Mouse (Mus musculus): ENCODE results near the gene 1700016D06Rik. TPM values are rescaled to one million over a fixed set of nuclear protein-coding genes. Genes with fewer than 3 reads are reported as not detected.

The 1700016D06Rik gene
- polyA plus RNA-seq, 1 experiment from 2014 or later, result not detected

DNA sequence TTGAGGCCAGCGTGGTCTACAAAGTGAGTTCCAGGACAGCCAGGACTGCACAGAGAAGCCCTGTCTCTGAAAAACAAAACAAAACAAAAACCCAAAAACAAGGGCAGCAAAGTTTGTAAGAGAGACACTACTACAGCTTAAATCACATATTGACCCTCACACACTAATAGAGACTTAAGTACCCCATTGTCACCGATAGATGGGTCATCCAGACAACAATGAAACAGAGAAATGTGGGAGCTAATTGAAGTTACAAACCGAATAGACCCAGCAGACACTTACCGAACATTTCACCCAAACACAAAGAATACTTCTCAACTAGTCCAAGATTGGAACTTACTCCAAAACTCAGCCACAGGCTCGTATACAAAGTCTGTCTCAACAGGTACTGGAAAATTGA is 50.8 kb downstream of the 1700016D06Rik start:
- WGBS, result 96% methylated on average over 5 of the region's 5 CpGs
- no peaks in the 10 kb centered on the region for H3K36me3 ChIP-seq
- H3K9ac ChIP-seq, result no peak overlapping the region
- H3K4me3 ChIP-seq, result no peak overlapping the region
- no peak overlapping the region for H3K27ac ChIP-seq
- H3K4me1 ChIP-seq, result no peaks in the 10 kb centered on the region
- H3K4me2 ChIP-seq (replicated peaks), result no peak overlapping the region
- no peak for ATAC-seq (ENCODE audit: low FRiP score)
- H3K9me3 ChIP-seq (replicated peaks), result no peaks in the 10 kb centered on the region
- no peaks in the 10 kb centered on the region for H3K27me3 ChIP-seq

DNA sequence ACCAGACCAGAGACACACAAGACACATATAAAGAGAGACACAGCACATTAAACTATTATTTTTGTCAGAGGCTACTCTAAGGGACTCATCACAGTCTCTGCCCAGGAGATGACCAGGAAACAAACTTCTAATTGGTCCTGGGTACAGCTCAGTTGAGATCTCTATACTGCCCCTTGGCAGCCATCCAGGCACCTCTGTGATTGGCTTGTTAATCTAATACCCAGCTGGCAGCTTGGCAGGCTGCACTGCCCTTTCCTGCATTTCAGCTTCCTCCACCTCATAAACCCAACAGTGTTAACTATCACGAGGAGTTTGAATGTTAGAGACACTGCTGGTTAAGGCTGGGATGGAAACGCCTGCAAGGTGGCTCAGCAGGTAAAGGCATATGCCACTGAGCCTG is 57.7 kb downstream of the 1700016D06Rik start:
- Histone ChIP-seq H3K4me1 (no peaks in the 10 kb centered on the region), H3K4me3 (no peak overlapping the region), H3K9me3 (replicated peaks) (no peaks in the 10 kb centered on the region), H3K36me3 (peaks cover 16% of the 10 kb centered on the region; the same call in 1 of the 2 replicates), H3K27me3 (no peaks in the 10 kb centered on the region), H3K27ac (no peak overlapping the region), H3K9ac (no peak overlapping the region), H3K4me2 (replicated peaks) (no peak overlapping the region)
- no peak for ATAC-seq (ENCODE audit: low FRiP score)
- WGBS, result 78% methylated on average over 2 of the region's 2 CpGs

DNA sequence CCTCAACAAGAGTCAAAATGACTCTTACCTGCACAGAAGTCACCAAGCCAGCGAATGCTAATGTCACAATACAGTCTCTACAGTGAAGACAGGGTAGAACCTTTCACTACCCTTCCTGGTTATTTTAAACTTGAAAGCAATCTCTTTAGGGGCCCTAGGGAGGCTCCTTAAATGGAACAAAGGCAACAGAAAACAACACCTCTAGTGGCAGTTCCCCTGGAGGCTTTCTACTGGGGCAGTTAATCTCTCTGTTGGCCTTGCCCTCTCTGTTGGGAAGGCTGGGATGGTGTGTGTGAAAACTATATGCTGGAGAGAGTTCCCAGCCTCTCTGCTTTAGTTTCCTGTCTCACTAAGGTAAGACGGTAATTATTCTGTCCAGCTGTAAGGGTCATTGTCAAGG is 60.3 kb downstream of the 1700016D06Rik start:
- Histone ChIP-seq H3K27me3 (no peaks in the 10 kb centered on the region), H3K4me2 (replicated peaks) (no peak overlapping the region), H3K4me1 (peaks cover 12% of the 10 kb centered on the region; the same call in 1 of the 2 replicates), H3K9me3 (replicated peaks) (no peaks in the 10 kb centered on the region), H3K36me3 (peaks cover 16% of the 10 kb centered on the region; the same call in 1 of the 2 replicates), H3K9ac (no peak overlapping the region), H3K4me3 (no peak overlapping the region), H3K27ac (no peak overlapping the region)
- no peak for ATAC-seq (ENCODE audit: low FRiP score)
- WGBS, result 55% methylated on average over 2 of the region's 2 CpGs

DNA sequence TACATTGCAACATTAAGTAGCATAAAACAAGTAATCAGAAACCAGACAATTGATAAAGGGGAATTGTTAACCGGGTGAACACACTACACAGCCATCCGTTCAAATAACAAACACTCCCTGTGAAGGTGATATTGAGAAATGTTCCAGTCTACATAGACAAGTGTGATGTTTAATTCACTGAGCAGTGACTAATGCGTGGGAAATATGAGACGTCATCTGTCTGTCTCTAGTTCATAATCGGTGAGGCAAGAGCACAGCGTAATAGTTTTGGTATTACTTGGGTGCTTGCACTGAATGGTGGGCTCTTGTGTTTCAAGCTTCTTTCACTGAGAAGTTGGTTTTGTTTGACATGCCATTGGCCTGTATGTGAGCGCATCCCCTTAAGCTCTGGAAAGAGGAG is 63.3 kb downstream of the 1700016D06Rik start:
- H3K9ac ChIP-seq, result no peak overlapping the region
- ATAC-seq (ENCODE audit: low FRiP score), result no peak
- no peaks in the 10 kb centered on the region for H3K9me3 ChIP-seq (replicated peaks)
- no peaks in the 10 kb centered on the region for H3K27me3 ChIP-seq
- 93% methylated on average over 7 of the region's 7 CpGs for WGBS
- H3K4me2 ChIP-seq (replicated peaks), result no peak overlapping the region
- H3K4me1 ChIP-seq, result peaks cover 30% of the 10 kb centered on the region
- H3K27ac ChIP-seq, result no peak overlapping the region
- H3K4me3 ChIP-seq, result no peak overlapping the region
- H3K36me3 ChIP-seq, result peaks cover 17% of the 10 kb centered on the region

DNA sequence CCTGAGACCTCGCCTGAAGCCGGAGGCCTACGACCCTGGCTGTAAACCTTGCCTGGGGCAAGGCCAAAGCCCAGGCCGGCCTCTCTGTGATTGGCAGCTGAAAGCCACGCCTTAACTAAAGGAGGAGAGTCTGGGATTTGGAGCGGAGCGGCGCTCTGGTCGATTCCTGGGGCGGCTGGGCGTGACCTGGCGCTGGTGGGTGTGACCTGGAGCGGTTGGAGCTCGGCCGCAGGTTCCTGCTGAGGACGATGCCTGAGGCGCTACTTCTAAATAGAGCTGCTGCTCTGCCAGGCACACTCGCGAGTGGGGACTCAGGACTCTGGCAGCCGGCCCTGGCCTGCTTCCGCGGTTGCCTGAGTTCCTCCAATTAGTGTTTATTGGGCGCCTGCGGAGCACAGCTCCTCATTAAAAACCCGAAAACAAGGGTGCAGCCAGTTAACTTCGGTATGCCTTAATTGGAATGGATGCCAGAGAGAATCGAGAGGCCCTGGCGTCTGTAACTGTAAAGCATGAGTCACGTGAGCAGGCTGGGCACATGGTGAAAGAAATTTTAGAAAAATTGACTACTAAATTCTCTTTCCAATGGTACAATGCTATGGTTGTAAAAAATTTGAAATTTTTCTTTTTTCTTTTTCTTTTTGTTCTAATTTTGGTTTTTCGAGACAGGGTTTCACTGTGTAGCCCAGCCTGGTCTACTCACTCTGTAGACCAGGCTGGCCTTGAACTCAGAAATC is 64.4 kb downstream of the 1700016D06Rik start:
- H3K9ac ChIP-seq, result peak overlapping the region; percentile 96
- WGBS, result 4% methylated on average over 30 of the region's 30 CpGs
- no peaks in the 10 kb centered on the region for H3K9me3 ChIP-seq (replicated peaks)
- peak overlapping the region; percentile 99 for H3K27ac ChIP-seq
- peak overlapping the region; percentile 90 for H3K4me3 ChIP-seq
- peak; percentile 59 for ATAC-seq (ENCODE audit: low FRiP score)
- no peaks in the 10 kb centered on the region for H3K27me3 ChIP-seq
- H3K4me1 ChIP-seq, result peaks cover 33% of the 10 kb centered on the region
- peaks cover 22% of the 10 kb centered on the region for H3K36me3 ChIP-seq
- peak overlapping the region; percentile 91 for H3K4me2 ChIP-seq (replicated peaks)

DNA sequence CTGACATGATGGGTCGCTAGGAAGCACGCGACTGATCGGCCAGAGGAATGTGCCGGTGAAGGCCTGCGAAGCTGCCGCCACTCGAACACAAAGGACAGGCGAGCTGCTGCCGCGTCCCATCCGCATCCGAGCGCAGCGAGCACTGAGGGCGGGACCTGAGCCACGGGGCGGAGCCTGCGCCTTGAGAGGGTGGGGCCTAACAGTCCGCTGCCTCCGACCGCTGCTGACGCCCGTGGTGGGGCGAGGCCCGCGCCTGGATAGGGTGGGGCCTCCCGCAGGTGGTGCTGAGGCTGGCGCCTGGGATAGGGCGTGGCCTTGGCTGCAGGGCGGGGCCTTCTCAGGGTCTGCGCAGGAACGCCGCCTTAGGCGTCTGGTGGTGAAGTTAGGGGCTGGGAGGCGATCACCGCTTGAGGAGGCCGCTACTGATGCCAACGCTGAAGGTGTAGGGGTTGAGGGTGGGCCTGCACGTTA is 65.2 kb downstream of the 1700016D06Rik start, which contains the start of gene Ankrd10:
Ankrd10 (minus strand) TSS at position 147 of the 471 bp plus-strand sequence.
- WGBS, result under 1% methylated on average over 39 of the region's 40 CpGs
- Histone ChIP-seq H3K36me3 (peaks cover 22% of the 10 kb centered on the region), H3K4me2 (replicated peaks) (peak within 1 kb of the TSS; percentile 91), H3K9me3 (replicated peaks) (no peaks in the 10 kb centered on the region), H3K4me3 (peak within 1 kb of the TSS; percentile 90), H3K27ac (peak within 1 kb of the TSS; percentile 99), H3K4me1 (peaks cover 33% of the 10 kb centered on the region), H3K9ac (peak within 1 kb of the TSS; percentile 96), H3K27me3 (no peaks in the 10 kb centered on the region)
- peak; percentile 93 for ATAC-seq (ENCODE audit: low FRiP score)

DNA sequence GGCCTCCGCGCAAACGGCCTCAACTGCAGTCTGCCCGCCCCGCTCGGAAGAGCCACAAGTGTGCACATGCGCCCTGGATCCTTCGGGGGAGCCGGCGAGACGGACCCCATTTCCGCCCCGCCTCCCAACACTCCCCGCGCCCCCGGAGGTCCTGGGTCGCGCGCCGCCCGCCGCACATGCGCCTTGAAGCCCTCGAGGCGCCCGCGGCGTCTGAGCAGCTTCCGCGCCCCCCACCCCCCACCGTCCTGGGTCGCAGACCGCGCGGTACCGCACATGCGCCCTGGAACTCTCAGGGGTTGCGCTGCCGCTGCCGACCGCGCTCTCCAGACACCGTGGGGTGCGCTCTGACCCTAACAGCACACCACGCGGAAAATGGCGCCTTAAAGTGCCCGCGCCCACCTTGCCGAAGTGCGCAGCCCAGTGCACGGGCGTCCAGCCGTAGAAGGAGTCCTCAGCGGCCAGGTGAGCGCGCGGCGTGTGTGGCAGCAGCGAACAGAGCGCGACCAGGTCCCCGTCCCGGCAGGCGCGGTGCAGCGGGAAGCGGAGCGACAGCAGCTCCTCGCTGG is 65.8 kb downstream of the 1700016D06Rik start:
- H3K27me3 ChIP-seq, result no peaks in the 10 kb centered on the region
- H3K4me2 ChIP-seq (replicated peaks), result peak overlapping the region; percentile 91
- H3K27ac ChIP-seq, result peak overlapping the region; percentile 99
- WGBS, result under 1% methylated on average over 69 of the region's 70 CpGs
- H3K36me3 ChIP-seq, result peaks cover 24% of the 10 kb centered on the region
- peak overlapping the region; percentile 96 for H3K9ac ChIP-seq
- H3K4me1 ChIP-seq, result peaks cover 33% of the 10 kb centered on the region
- peak overlapping the region; percentile 90 for H3K4me3 ChIP-seq
- ATAC-seq (ENCODE audit: low FRiP score), result peak; percentile 88
- H3K9me3 ChIP-seq (replicated peaks), result no peaks in the 10 kb centered on the region

DNA sequence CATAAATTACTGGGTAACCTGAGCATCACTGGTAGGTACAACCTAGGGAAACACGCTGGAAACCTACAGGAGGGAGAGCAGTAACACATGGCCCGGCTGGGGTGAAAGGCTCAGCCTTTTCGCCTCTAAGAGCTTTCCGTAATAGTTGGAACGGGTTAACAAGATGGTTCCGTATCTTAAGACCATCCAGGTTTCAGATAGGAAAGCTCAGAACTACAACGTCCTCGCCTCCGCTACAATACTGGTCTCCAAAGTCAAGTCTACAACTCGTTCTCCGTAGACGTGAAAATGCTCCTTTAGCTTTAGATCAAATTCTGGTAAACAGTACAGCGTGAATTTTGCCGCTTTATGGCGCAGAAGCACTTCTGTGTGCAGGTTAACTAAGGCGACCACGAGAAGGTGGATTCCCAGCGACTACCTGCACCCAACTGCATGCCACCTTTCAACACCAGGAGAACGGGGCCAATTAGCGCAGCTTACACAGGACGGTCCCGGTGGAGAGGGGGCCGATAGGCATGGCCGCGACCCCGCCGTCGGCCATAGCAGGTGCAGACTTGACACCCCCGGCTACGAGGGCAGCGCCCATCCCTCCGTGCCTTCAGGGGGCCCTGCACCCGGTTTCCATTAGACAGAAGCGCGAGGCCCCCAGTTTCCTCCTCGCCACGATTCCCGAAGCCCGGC is 66.4 kb downstream of the 1700016D06Rik start:
- H3K4me3 ChIP-seq, result peak overlapping the region; percentile 90
- H3K27ac ChIP-seq, result peak overlapping the region; percentile 99; the same call in 1 of the 2 replicates
- no peaks in the 10 kb centered on the region for H3K9me3 ChIP-seq (replicated peaks)
- ATAC-seq (ENCODE audit: low FRiP score), result peak; percentile 38
- H3K27me3 ChIP-seq, result no peaks in the 10 kb centered on the region
- peaks cover 33% of the 10 kb centered on the region for H3K4me1 ChIP-seq
- WGBS, result under 1% methylated on average over 39 of the region's 39 CpGs
- H3K4me2 ChIP-seq (replicated peaks), result peak overlapping the region; percentile 91
- peak overlapping the region; percentile 96 for H3K9ac ChIP-seq
- peaks cover 27% of the 10 kb centered on the region for H3K36me3 ChIP-seq

DNA sequence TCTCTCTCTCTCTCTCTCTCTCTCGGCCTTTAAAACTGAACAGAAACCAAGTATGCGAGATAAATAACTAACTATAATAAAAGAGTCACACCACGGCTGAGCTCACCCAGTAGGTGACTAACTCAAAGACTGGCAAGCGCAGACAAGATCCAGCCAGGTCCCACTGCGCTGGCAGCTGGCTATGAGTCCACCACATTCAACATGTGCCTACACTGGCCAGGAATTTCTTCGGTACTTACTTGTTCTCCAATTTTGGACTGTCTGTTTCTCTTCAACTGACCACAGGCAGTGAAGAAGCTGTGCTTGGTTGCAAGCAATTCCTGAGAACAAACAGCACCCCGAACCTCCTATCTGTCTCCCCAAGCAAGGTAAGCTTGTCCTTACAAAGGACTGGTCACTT is 67.4 kb downstream of the 1700016D06Rik start:
- Histone ChIP-seq H3K36me3 (peaks cover 35% of the 10 kb centered on the region), H3K4me3 (peak overlapping the region; percentile 90), H3K27ac (no peak overlapping the region), H3K4me2 (replicated peaks) (peak overlapping the region; percentile 91), H3K9ac (peak overlapping the region; percentile 96), H3K27me3 (no peaks in the 10 kb centered on the region), H3K9me3 (replicated peaks) (no peaks in the 10 kb centered on the region), H3K4me1 (peaks cover 34% of the 10 kb centered on the region)
- no peak for ATAC-seq (ENCODE audit: low FRiP score)
- 76% methylated on average over 7 of the region's 7 CpGs for WGBS

DNA sequence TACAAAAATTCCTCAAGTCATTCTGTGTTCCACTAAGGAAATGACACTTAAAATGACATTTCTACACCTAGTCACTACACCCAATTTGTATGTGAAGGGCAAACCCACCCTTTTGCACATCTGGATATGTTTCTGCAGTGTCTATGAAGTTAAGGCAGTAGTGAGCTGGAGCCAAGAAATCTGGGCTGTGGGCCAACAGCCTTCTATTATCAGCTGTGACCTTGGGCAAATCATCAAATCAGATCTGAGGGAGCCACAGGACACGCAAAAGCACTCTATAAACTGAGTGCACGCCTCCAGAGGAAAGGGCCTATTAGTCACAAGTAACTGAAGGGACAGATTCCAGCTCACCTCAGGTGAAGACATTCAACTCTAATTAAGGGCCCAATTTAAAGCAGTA is 68.5 kb downstream of the 1700016D06Rik start:
- no peaks in the 10 kb centered on the region for H3K27me3 ChIP-seq
- H3K9me3 ChIP-seq (replicated peaks), result no peaks in the 10 kb centered on the region
- H3K4me3 ChIP-seq, result no peak overlapping the region
- peaks cover 41% of the 10 kb centered on the region for H3K36me3 ChIP-seq
- H3K9ac ChIP-seq, result no peak overlapping the region
- no peak overlapping the region for H3K4me2 ChIP-seq (replicated peaks)
- ATAC-seq (ENCODE audit: low FRiP score), result no peak
- no peak overlapping the region for H3K27ac ChIP-seq
- peaks cover 35% of the 10 kb centered on the region for H3K4me1 ChIP-seq
- 48% methylated on average over 2 of the region's 2 CpGs for WGBS

DNA sequence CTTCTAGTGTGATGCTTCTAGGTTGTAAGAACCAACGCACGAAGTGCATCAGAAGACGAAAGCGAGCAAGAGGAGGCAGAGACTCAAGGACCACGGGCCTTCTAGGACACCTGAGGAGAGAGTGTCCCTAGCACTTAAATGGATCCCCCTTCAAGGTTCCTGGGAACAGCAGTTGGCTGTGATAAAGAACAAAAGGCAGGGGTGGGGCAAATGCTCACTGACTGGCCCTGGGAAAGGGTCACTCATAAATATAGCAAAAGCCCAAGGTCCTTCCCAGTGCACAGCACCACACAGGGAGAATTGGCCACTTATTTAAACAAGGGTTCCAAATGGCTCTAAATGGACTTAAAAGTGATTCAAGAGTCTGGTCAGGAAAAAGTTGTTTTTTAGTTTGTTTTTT is 71.7 kb downstream of the 1700016D06Rik start:
- Histone ChIP-seq H3K27ac (no peak overlapping the region), H3K36me3 (peaks cover 64% of the 10 kb centered on the region), H3K4me1 (peaks cover 22% of the 10 kb centered on the region), H3K27me3 (no peaks in the 10 kb centered on the region), H3K9ac (no peak overlapping the region), H3K4me2 (replicated peaks) (no peak overlapping the region), H3K4me3 (no peak overlapping the region), H3K9me3 (replicated peaks) (no peaks in the 10 kb centered on the region)
- ATAC-seq (ENCODE audit: low FRiP score), result no peak
- WGBS, result 82% methylated on average over 5 of the region's 5 CpGs

DNA sequence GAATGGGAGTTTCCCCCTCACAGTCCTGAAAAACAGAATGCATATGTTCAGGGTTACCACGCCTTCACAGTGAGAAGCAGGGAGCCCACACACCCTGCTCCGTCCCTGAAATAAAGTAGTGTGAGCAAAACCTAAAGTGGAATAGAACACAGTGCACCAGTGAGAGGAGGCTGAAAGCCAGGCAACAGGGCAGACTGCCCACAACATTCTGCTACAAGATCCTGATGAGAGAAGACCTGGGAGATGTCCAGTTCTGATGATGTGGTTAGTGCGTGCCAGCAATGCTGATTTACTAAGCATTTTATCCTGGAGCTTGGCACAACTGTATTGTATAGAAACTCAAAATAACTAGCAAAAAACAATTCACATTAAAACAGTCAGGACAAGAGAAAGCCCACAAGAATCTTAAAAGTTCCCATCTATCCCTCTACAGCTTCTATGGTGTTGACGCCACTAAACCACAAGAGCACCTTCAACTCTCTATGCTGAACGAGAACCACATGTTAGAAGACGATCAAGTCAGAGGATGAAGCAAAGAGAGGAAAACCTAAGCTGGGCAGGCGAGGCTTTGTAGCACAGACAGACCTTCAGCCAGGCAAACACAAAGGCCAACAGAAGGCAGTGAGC is 72.2 kb downstream of the 1700016D06Rik start:
- no peaks in the 10 kb centered on the region for H3K9me3 ChIP-seq (replicated peaks)

More for the DNA sequence above, 72.2 kb downstream of the 1700016D06Rik start:
- Histone ChIP-seq H3K4me1 (peaks cover 16% of the 10 kb centered on the region), H3K27me3 (no peaks in the 10 kb centered on the region), H3K9ac (no peak overlapping the region), H3K27ac (no peak overlapping the region), H3K4me2 (replicated peaks) (no peak overlapping the region), H3K4me3 (no peak overlapping the region), H3K36me3 (peaks cover 66% of the 10 kb centered on the region)
- 81% methylated on average over 7 of the region's 7 CpGs for WGBS
- ATAC-seq (ENCODE audit: low FRiP score), result no peak

Data from hindbrain, embryonic 12.5 days (tissue).